Mouse (Mus musculus) small intestine, adult 2 months (tissue): ENCODE measurements around the gene Mitf.

ENCODE experiments used
- CTCF ChIP-seq: fragments of 200-500 bp; IDR thresholded peaks from 2 replicates; pipeline ENCODE4 v1.5.1; 2012; ENCODE audit warnings: low read depth, mild to moderate bottlenecking, control low read depth, inconsistent platforms, low read length, moderate library complexity, mixed read lengths; ENCODE audit not compliant: insufficient replicate concordance, insufficient read length; ENCODE audit errors: extremely low read depth
- POLR2A ChIP-seq: fragments of 200-500 bp; IDR thresholded peaks from 2 replicates; pipeline ENCODE4 v1.6.1; 2012; ENCODE audit warnings: low read depth, mild to moderate bottlenecking, control low read depth, inconsistent platforms, low read length, moderate library complexity

- no peak for TF ChIP-seq POLR2A
- no peak for TF ChIP-seq CTCF
Observed at GRCm38 (mm10) chr6:97800615-97801014, 6.2 kb upstream of the Mitf start.
